Mouse (Mus musculus) erythroblast, embryonic 14.5 days (primary cell): ENCODE data around the gene Fanci.

Experiments used
- GATA1 ChIP-seq: IDR thresholded peaks from 2 replicates; pipeline ENCODE4 v1.6.1; 2012; ENCODE audit warnings: low read length, inconsistent platforms, mixed read lengths
- TAL1 ChIP-seq: IDR thresholded peaks from 3 replicates; pipeline ENCODE4 v1.6.1; 2012; ENCODE audit warnings: low read length, inconsistent platforms, mixed read lengths

GRCm38 (mm10) chr7:79348816-79349215 lies 42.9 kb upstream of the Fanci start:
- TF ChIP-seq GATA1 = no peak
- no peak for TF ChIP-seq TAL1
